Mouse (Mus musculus): ENCODE measurements around the gene Eif3a.

GRCm38 (mm10) chr19:60740560-60740959 lies 49.9 kb downstream of the Eif3a start:
- TF ChIP-seq POLR2A (IDR thresholded peaks at IDR 0.05; ENCODE audit: insufficient read depth, low read length) (no peak), CTCF (IDR thresholded peaks at IDR 0.05; ENCODE audit: low read depth, low read length) (no peak)
